Mouse (Mus musculus) lung, adult 2 months (tissue): ENCODE measurements around the gene Ntm.

Source experiments
- CTCF ChIP-seq: fragments of 200-500 bp; IDR thresholded peaks from 2 replicates; pipeline ENCODE4 v1.5.1; 2011; ENCODE audit warnings: mild to moderate bottlenecking, low read length, control low read depth; ENCODE audit not compliant: insufficient read depth
- POLR2A ChIP-seq: fragments of 200-500 bp; IDR thresholded peaks from 2 replicates; pipeline ENCODE4 v1.6.1; 2011; ENCODE audit warnings: low read depth, mild to moderate bottlenecking, control low read depth, low read length, borderline replicate concordance; ENCODE audit errors: extremely low read depth

GRCm38 (mm10) chr9:29400151-29400550 lies 562.8 kb downstream of the Ntm start:
- TF ChIP-seq POLR2A (no peak), CTCF (no peak)
